Mouse (Mus musculus) limb, embryonic 12.5 days (tissue): Measurements from ENCODE around the gene Gm17026. TPM values are rescaled to one million over a fixed set of nuclear protein-coding genes. Genes with fewer than 3 reads are reported as not detected.
"Not testable (repeated sequence)": the region's sequence is repeated elsewhere in the genome, so short reads cannot be mapped to it uniquely, and the experiment has no call there.

Experiments
- ATAC-seq: fragments of 200-750 bp; cut with Nextera tagmentation; 2 replicates; pipeline ENCODE4 v1.8.0; 2017; ENCODE audit warnings: low read depth, moderate TSS enrichment; ENCODE audit not compliant: insufficient number of reproducible peaks, insufficient read depth, low FRiP score, low TSS enrichment
- H3K27ac ChIP-seq: fragments of 300-500 bp; sonication (generic); 2 replicates; pipeline ENCODE4 v1.5.1; 2016; ENCODE audit warnings: mild to moderate bottlenecking, moderate library complexity
- H3K27me3 ChIP-seq: fragments of 300-500 bp; sonication (generic); 2 replicates; pipeline ENCODE4 v1.6.1; 2016; ENCODE audit warnings: mild to moderate bottlenecking, moderate library complexity
- H3K36me3 ChIP-seq: fragments of 300-500 bp; sonication (generic); 2 replicates; pipeline ENCODE4 v1.6.1; 2016; ENCODE audit warnings: mild to moderate bottlenecking, moderate library complexity
- H3K4me1 ChIP-seq: fragments of 300-500 bp; sonication (generic); replicated peaks from 2 replicates; pipeline ENCODE4 v1.6.1; 2016
- H3K4me2 ChIP-seq: fragments of 300-500 bp; sonication (generic); 2 replicates; pipeline ENCODE4 v1.6.1; 2016; ENCODE audit warnings: mild to moderate bottlenecking, moderate library complexity
- H3K4me3 ChIP-seq: fragments of 300-500 bp; sonication (generic); replicated peaks from 2 replicates; pipeline ENCODE4 v1.5.1; 2016; ENCODE audit warnings: mild to moderate bottlenecking
- H3K9ac ChIP-seq: fragments of 300-500 bp; sonication (generic); replicated peaks from 2 replicates; pipeline ENCODE4 v1.6.1; 2016; ENCODE audit warnings: mild to moderate bottlenecking, moderate library complexity
- H3K9me3 ChIP-seq: fragments of 300-500 bp; sonication (generic); 2 replicates; pipeline ENCODE4 v1.6.1; 2016; ENCODE audit warnings: mild to moderate bottlenecking, moderate library complexity
- WGBS: fragments of 180-500 bp; shearing (Covaris S2); methylation state at CpG from one replicate; pipeline ENCODE4 v1.1.7; 2016; 5-methylcytosine and 5-hydroxymethylcytosine counted together
- microRNA-seq: library from miRNA; unstranded; fragments of <30 nt; microRNA quantifications from one replicate; pipeline ENCODE4, GENCODE M21; 2017
- polyA plus RNA-seq: library from polyadenylated mRNA; unstranded; fragments of >200 nt; fragmentation: Nextera tagmentation; extraction: Ambion mirVana; gene quantifications from 2 replicates; pipeline ENCODE4 v1.2.1, GENCODE M21; 2016

Gene Gm17026
- not detected in 2 replicates for polyA plus RNA-seq

DNA sequence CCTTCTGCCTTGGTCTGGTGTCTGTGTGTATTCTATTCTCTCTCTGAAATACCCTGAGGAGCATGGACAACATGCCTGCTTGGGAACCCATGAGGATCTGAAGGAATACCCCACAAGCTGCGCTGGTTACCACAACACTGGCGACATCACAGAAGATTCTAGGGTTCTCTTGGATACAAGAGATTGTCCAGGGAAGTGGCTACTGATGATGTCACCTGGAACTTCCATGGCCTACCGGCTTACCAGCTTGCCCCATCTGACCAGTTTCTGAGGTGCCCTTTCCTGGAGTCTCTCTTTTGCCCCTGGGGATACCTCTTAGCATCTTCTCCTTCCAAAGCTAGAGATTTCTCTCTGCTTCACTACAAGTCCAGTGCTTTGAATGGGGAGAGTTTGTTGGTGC is at the start of gene Gm17026:
Gene Gm17026 (minus strand): TSS at position 101 of the 400 bp plus-strand sequence.
- not testable (repeated sequence) for H3K9ac ChIP-seq, H3K27ac ChIP-seq, H3K4me1 ChIP-seq, H3K36me3 ChIP-seq, H3K27me3 ChIP-seq, ATAC-seq, H3K4me3 ChIP-seq, H3K4me2 ChIP-seq, H3K9me3 ChIP-seq
- WGBS: 100% methylated on average over 1 of the region's 3 CpGs

- not testable (repeated sequence) for H3K9ac ChIP-seq, H3K4me2 ChIP-seq, H3K9me3 ChIP-seq, ATAC-seq, H3K4me1 ChIP-seq, H3K4me3 ChIP-seq, H3K27ac ChIP-seq, H3K27me3 ChIP-seq, H3K36me3 ChIP-seq
- 100% methylated on average over 1 of the region's 3 CpGs for WGBS
Observed at GRCm38 (mm10) chr14:42297258-42297657, 37.4 kb upstream of the Gm17026 start, which contains the start of gene Gm9611. Gene Gm9611 (minus strand): TSS chr14:42297358.

DNA sequence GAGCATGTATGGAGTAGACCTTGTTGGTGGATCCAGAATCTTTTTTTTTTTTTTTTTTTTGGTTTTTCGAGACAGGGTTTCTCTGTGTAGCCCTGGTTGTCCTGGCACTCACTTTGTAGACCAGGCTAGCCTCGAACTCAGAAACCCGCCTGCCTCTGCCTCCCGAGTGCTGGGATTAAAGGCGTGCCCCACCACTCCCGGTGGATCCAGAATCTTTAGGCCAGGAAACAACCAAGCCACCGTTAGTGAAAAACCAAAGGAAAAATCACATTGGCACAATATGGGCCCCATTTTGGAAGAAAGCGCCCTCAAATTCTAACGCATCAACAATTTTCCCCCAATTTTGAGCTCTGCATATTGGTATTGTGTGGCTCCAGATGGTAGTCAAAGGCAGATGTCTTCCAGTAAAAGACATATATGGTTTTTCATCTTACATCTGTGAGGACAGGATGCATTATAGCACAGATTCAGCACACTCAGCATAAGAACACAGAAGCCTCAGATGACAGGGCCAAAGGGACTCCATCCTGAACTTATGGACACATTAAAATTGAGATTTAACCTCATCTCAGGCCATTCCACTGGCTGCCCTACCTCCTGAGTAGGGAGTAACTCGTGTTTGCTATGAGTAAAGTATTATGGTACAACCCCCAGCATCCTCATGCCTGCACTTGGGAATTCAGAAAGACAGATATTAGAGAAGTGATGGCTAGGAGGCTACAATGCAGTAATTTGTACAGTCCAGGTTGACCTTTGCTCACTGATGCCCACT is 42.9 kb downstream of the Gm17026 start:
- WGBS: 82% methylated on average over 8 of the region's 10 CpGs
- not testable (repeated sequence) for H3K36me3 ChIP-seq, H3K9ac ChIP-seq, H3K4me2 ChIP-seq, H3K27ac ChIP-seq, H3K9me3 ChIP-seq, ATAC-seq, H3K4me1 ChIP-seq, H3K4me3 ChIP-seq, H3K27me3 ChIP-seq

Small RNAs within 50 kb of the gene (microRNA-seq; reads per million reads assigned to microRNA genes)
- gene Gm25208 (not detected), gene Gm25892 (not detected)

Other genes starting within 250 kb of the Gm17026 start
- gene Gm7951, start 142.7 kb downstream of the Gm17026 start, polyA plus RNA-seq: not detected in 2 replicates
- not detected in 2 replicates for gene Gm17027, start 97.4 kb downstream of the Gm17026 start, polyA plus RNA-seq
- not detected in 2 replicates for gene Gm3573, start 69.3 kb downstream of the Gm17026 start, polyA plus RNA-seq
- gene Gm9611, start 37.3 kb upstream of the Gm17026 start, polyA plus RNA-seq: not detected in 2 replicates
- not detected in 2 replicates for gene Gm7995, start 50.2 kb upstream of the Gm17026 start, polyA plus RNA-seq
- gene Gm8005, start 179.6 kb upstream of the Gm17026 start, polyA plus RNA-seq: not detected in 2 replicates
- gene Gm8011, start 203.8 kb upstream of the Gm17026 start, polyA plus RNA-seq: not detected in 2 replicates
- not detected in 2 replicates for gene Gm8020, start 242.3 kb upstream of the Gm17026 start, polyA plus RNA-seq